Mouse (Mus musculus): ENCODE data around the gene Trim80. TPM values are rescaled to one million over a fixed set of nuclear protein-coding genes. Genes with fewer than 3 reads are reported as not detected.

The Trim80 gene
- polyA plus RNA-seq (2016; fragmentation: Nextera tagmentation; extraction: Ambion mirVana) = 0.18 and 0.22 TPM in 2 replicates

GRCm38 (mm10) chr11:115439906-115440595 is at the start of gene Trim80:
Gene Trim80, plus strand, starts transcription at chr11:115440545.
- WGBS (ENCODE audit: insufficient replicate concordance) = 77% methylated on average over 9 of the region's 9 CpGs
- no peak for ATAC-seq
- peaks cover 69% of the 10 kb centered on the region for H3K27me3 ChIP-seq (replicated peaks)
- no peaks in the 10 kb centered on the region for H3K36me3 ChIP-seq
- H3K4me2 ChIP-seq = no peak within 1 kb of the TSS
- H3K4me1 ChIP-seq = peaks cover 22% of the 10 kb centered on the region
- H3K9me3 ChIP-seq (replicated peaks) = peaks cover 4% of the 10 kb centered on the region; the same call in 1 of the 2 replicates
- no peak within 1 kb of the TSS for H3K9ac ChIP-seq
- H3K4me3 ChIP-seq = no peak within 1 kb of the TSS
- H3K27ac ChIP-seq = no peak within 1 kb of the TSS

GRCm38 (mm10) chr11:115391358-115391757 is 49.0 kb upstream of the Trim80 start:
- 73% methylated on average over 7 of the region's 7 CpGs for WGBS (ENCODE audit: insufficient replicate concordance)
- H3K27me3 ChIP-seq (replicated peaks) = peaks cover 48% of the 10 kb centered on the region
- no peak overlapping the region for H3K27ac ChIP-seq
- ATAC-seq = no peak
- 0 out of 2 replicates have a peak, but pooled peaks cover 4% of the 10 kb centered on the region for H3K36me3 ChIP-seq
- no peak overlapping the region for H3K4me3 ChIP-seq
- peaks cover 6% of the 10 kb centered on the region; the same call in 1 of the 2 replicates for H3K4me1 ChIP-seq
- no peaks in the 10 kb centered on the region for H3K9me3 ChIP-seq (replicated peaks)
- H3K4me2 ChIP-seq = no peak overlapping the region
- H3K9ac ChIP-seq = no peak overlapping the region

GRCm38 (mm10) chr11:115393721-115394325 is 46.5 kb upstream of the Trim80 start:
- WGBS (ENCODE audit: insufficient replicate concordance) = 48% methylated on average over 34 of the region's 34 CpGs
- Histone ChIP-seq H3K9me3 (replicated peaks) (no peaks in the 10 kb centered on the region), H3K4me3 (peak overlapping the region; percentile 24), H3K4me1 (peaks cover 6% of the 10 kb centered on the region; the same call in 1 of the 2 replicates), H3K4me2 (peak overlapping the region; percentile 54), H3K27me3 (replicated peaks) (peaks cover 50% of the 10 kb centered on the region), H3K27ac (no peak overlapping the region), H3K36me3 (0 out of 2 replicates have a peak, but pooled peaks cover 4% of the 10 kb centered on the region), H3K9ac (no peak overlapping the region)
- ATAC-seq = no peak

GRCm38 (mm10) chr11:115398085-115398484 is 42.3 kb upstream of the Trim80 start:
- ATAC-seq = no peak
- 0 out of 2 replicates have a peak, but pooled peaks cover 4% of the 10 kb centered on the region for H3K36me3 ChIP-seq
- peaks cover 32% of the 10 kb centered on the region for H3K27me3 ChIP-seq (replicated peaks)
- H3K4me1 ChIP-seq = peaks cover 7% of the 10 kb centered on the region; the same call in 1 of the 2 replicates
- H3K9ac ChIP-seq = no peak overlapping the region
- H3K9me3 ChIP-seq (replicated peaks) = no peaks in the 10 kb centered on the region
- no peak overlapping the region for H3K4me3 ChIP-seq
- H3K27ac ChIP-seq = no peak overlapping the region
- WGBS (ENCODE audit: insufficient replicate concordance) = 50% methylated on average over 7 of the region's 7 CpGs
- H3K4me2 ChIP-seq = no peak overlapping the region

GRCm38 (mm10) chr11:115400126-115400525 is 40.2 kb upstream of the Trim80 start:
- Histone ChIP-seq H3K4me1 (peaks cover 16% of the 10 kb centered on the region), H3K9ac (no peak overlapping the region), H3K27ac (no peak overlapping the region), H3K4me2 (no peak overlapping the region), H3K4me3 (no peak overlapping the region), H3K27me3 (replicated peaks) (peaks cover 14% of the 10 kb centered on the region), H3K9me3 (replicated peaks) (no peaks in the 10 kb centered on the region), H3K36me3 (no peaks in the 10 kb centered on the region)
- 79% methylated on average over 3 of the region's 3 CpGs for WGBS (ENCODE audit: insufficient replicate concordance)
- no peak for ATAC-seq

GRCm38 (mm10) chr11:115400630-115401391 is 39.5 kb upstream of the Trim80 start:
- 53% methylated on average over 11 of the region's 11 CpGs for WGBS (ENCODE audit: insufficient replicate concordance)
- H3K9ac ChIP-seq = no peak overlapping the region
- ATAC-seq = no peak

GRCm38 (mm10) chr11:115403338-115404124 is 36.8 kb upstream of the Trim80 start, which contains the start of gene Mrpl58:
Gene Mrpl58, plus strand, starts transcription at chr11:115403752.
- Histone ChIP-seq H3K4me2 (peak within 1 kb of the TSS; percentile 82), H3K4me1 (peaks cover 22% of the 10 kb centered on the region), H3K4me3 (peak within 1 kb of the TSS; percentile 83), H3K27me3 (replicated peaks) (peaks cover 5% of the 10 kb centered on the region), H3K9me3 (replicated peaks) (no peaks in the 10 kb centered on the region), H3K9ac (peak within 1 kb of the TSS; percentile 83), H3K36me3 (peaks cover 25% of the 10 kb centered on the region), H3K27ac (peak within 1 kb of the TSS; percentile 77)
- 2% methylated on average over 50 of the region's 50 CpGs for WGBS (ENCODE audit: insufficient replicate concordance)
- ATAC-seq = peak; percentile 92

More at GRCm38 (mm10) chr11:115400630-115401391, 39.5 kb upstream of the Trim80 start:
- Histone ChIP-seq H3K27me3 (replicated peaks) (peaks cover 14% of the 10 kb centered on the region), H3K4me3 (no peak overlapping the region), H3K27ac (no peak overlapping the region), H3K36me3 (0 out of 2 replicates have a peak, but pooled peaks cover 4% of the 10 kb centered on the region), H3K9me3 (replicated peaks) (no peaks in the 10 kb centered on the region), H3K4me2 (no peak overlapping the region), H3K4me1 (peaks cover 22% of the 10 kb centered on the region)

GRCm38 (mm10) chr11:115405723-115406122 is 34.6 kb upstream of the Trim80 start:
- Histone ChIP-seq H3K4me1 (peaks cover 27% of the 10 kb centered on the region), H3K9me3 (replicated peaks) (no peaks in the 10 kb centered on the region), H3K4me2 (no peak overlapping the region), H3K4me3 (no peak overlapping the region), H3K27me3 (replicated peaks) (peaks cover 4% of the 10 kb centered on the region; the same call in 1 of the 2 replicates), H3K36me3 (peaks cover 45% of the 10 kb centered on the region), H3K9ac (no peak overlapping the region), H3K27ac (no peak overlapping the region)
- WGBS (ENCODE audit: insufficient replicate concordance) = 82% methylated on average over 6 of the region's 6 CpGs
- ATAC-seq = no peak

- no peak overlapping the region for H3K27ac ChIP-seq
- no peak overlapping the region for H3K9ac ChIP-seq
- no peak for ATAC-seq
- H3K4me2 ChIP-seq = no peak overlapping the region
- H3K27me3 ChIP-seq (replicated peaks) = no peaks in the 10 kb centered on the region
- 83% methylated on average over 17 of the region's 17 CpGs for whole genome bisulfite sequencing (ENCODE audit: insufficient replicate concordance)
- no peak overlapping the region for H3K4me3 ChIP-seq
- H3K4me1 ChIP-seq = peaks cover 39% of the 10 kb centered on the region
- H3K36me3 ChIP-seq = peaks cover 51% of the 10 kb centered on the region
- H3K9me3 ChIP-seq (replicated peaks) = no peaks in the 10 kb centered on the region
Observed at GRCm38 (mm10) chr11:115406858-115407401, 33.4 kb upstream of the Trim80 start.

- no peak for ATAC-seq
- H3K4me1 ChIP-seq = peaks cover 38% of the 10 kb centered on the region
- no peak overlapping the region for H3K4me3 ChIP-seq
- no peak overlapping the region for H3K9ac ChIP-seq
- H3K36me3 ChIP-seq = peaks cover 51% of the 10 kb centered on the region
- no peak overlapping the region for H3K4me2 ChIP-seq
- 58% methylated on average over 6 of the region's 6 CpGs for WGBS (ENCODE audit: insufficient replicate concordance)
- peak overlapping the region; percentile 22; the same call in 1 of the 2 replicates for H3K27ac ChIP-seq
- no peaks in the 10 kb centered on the region for H3K9me3 ChIP-seq (replicated peaks)
- H3K27me3 ChIP-seq (replicated peaks) = no peaks in the 10 kb centered on the region
Observed at GRCm38 (mm10) chr11:115408266-115408920, 32.0 kb upstream of the Trim80 start.
